Mouse (Mus musculus) layer of hippocampus, postnatal 36 days (tissue): Measurements from ENCODE around the gene Aldh1a1. TPM values are rescaled to one million over a fixed set of nuclear protein-coding genes. Genes with fewer than 3 reads are reported as not detected.
"Not testable (repeated sequence)": the region's sequence is repeated elsewhere in the genome, so short reads cannot be mapped to it uniquely, and the experiment has no call there.

Source experiments
- DNase-seq, 2 experiments: peaks; one replicate each; pipeline ENCODE4 v3.0.0; 2022
- total RNA-seq, 2 experiments: library from RNA; stranded (reverse); gene quantifications; 2 replicates each; pipeline ENCODE4 v1.2.3; 2021

Aldh1a1 gene
- total RNA-seq, 2 experiments from 2014 or later, result 58.5 to 63.2 TPM

DNA sequence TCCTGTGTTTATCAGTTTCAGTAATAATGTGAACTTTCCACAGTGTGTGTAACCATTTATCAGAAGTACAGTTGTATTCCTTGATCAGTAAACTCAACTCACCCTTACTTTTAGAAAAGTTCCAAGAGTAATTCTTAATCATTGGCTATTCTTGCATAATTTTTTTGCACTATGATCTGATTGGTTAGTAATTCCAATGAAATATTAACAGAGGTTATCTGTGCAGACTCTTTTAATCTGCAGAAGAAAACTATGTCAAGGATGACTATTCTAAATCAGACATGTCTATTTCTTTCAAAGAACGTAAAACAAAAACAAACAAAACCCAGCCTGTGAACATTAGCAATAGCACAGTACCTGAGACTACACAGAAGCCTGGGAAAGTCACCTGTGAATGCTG lies 62.9 kb downstream of the Aldh1a1 start:
- DNase-seq, result no peak

DNA sequence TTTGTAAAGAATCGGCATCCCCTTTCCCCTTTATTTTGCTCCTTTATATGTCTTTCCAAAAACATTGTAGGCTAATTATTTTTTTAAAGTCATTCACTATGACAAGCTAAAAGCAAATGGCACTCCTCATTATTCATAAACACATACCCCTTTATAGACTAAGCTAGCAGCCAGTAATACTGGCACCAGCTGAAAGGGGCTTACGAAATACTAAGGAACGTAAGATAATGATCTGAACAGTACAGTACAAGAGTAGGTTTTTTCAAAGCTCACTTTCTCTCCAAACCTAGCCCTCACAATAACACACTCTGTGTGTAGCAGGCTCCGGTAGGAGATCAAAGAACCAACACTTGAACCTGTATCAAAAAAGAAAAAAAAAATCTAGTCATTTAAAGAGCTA lies 64.7 kb downstream of the Aldh1a1 start:
- DNase-seq, result no peak

DNA sequence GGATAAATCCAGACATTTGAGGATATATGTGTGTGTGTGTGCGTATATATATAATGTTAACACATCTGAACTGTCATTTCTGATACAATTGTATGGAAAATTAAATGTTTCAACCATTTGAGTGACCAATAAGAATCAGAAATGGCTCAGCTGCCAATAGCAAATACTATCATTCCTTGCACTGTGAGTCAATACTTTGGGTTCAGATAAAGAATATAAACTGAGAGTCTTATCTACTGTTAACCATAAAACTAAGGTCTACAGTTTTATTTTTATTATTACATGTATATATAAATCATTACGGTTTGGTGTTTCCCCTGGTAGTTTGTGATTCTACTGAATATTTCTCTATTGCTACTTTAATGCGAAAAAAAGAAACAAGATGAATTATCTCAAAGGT lies 65.6 kb downstream of the Aldh1a1 start:
- no peak for DNase-seq

DNA sequence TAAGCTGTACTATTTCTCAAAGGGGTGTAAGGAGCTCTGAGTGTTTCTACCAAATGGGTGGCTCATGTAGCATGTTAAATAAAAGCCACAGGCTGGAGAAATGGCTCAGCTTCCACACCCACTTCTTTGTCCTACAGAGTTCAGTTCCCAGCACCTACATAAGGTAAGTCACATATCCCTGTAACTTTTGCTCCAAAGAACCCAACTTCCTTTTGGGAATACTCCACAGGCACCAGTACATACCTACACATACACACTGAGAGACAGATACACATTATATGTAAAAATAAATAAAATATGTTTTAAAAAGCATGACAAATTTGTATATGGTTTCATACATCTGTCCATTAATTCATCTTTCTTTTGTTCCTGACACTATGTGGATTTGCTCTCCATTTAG lies 66.0 kb downstream of the Aldh1a1 start:
- DNase-seq, result no peak

DNA sequence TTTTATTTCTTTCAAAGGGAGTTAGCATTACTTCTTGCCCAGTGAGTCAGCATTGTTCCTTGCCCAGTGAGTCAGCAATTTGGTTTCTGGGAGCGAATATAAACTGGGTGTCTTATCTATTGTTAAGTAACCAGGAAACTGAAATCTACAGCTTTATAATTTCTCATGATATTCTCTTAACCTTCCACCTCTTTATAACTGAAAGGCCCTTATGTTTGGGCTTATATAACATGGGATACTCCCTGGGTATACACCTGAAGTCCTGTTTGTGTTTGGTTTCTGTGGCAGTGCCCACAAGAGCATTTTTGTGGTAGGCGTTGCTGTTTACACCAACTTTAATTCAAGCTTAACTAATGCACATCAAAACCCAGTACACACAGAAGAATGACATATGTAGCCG lies 66.4 kb downstream of the Aldh1a1 start:
- DNase-seq, result no peak

DNA sequence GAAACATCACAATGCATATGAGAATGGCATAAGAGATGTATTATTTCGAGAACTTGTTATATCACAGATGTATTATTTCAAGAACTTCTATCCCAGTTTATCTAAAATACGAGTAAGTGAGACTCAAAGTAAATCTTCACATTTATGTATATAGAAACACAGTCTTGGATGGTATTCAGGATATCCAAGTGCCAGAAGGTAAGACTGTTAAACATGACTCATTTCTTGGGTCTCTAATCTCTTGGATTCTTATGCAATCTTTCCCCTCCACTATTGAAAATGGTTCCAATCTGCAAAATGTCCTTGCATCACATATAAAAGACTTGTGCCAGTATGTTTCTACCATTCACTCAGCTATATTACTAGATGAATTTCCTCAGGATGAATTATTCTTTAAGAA lies 67.4 kb downstream of the Aldh1a1 start:
- DNase-seq, result no peak

DNA sequence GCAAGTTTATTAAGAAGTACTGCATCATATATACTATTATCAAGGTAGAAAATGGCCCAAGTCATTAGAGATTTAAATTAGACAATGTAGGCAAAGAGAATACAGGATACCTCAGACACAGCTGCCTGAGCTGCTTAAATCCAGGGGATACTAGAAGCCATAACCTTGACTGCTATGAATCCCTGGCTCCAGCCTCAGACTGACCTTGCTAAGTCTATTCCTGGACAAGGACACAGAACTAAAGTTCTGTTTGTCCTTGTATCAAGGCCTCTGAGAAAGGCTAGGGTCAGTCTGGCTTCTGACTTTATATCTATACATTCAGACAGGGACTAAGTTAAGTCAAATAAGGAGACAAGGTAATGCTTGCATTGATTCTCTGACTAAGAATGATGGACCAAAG lies 69.9 kb downstream of the Aldh1a1 start:
- no peak for DNase-seq

DNA sequence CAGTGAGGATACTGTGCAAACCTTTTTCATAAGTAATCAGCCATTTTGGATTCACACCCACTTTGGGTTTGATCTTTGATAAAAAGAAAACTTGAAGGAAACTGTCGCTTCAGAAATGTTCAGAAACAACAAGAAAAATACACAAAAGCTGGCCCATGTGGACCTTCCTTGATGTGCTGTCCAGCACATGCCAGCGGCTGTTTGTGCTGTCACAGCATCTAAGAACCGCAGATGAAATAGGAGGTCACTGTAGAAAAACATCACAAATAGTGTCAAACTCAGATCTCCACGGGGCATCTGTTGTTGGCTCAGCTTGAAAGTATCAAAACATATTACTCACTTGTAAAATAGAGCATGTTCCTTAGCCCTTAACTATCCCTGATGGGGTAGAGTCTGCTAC lies 73.8 kb downstream of the Aldh1a1 start:
- DNase-seq, result no peak

DNA sequence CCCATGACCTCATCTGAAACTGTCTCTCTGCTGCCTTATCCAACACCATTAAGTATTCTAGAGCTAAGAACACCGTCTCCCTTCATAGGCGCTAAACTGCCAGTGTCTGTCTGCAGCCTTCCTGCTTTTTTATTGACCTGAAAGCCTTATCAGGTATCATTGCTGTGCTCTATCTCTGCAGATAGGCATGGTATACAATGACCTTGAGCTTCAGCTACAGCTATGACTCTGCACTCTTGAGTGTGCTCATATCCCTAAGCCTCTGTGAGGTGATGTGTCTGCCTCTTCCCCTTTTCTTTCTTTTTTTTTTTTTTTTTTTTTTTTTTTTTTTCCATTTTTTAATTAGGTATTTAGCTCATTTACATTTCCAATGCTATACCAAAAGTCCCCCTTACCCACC lies 74.5 kb downstream of the Aldh1a1 start:
- no peak for DNase-seq

DNA sequence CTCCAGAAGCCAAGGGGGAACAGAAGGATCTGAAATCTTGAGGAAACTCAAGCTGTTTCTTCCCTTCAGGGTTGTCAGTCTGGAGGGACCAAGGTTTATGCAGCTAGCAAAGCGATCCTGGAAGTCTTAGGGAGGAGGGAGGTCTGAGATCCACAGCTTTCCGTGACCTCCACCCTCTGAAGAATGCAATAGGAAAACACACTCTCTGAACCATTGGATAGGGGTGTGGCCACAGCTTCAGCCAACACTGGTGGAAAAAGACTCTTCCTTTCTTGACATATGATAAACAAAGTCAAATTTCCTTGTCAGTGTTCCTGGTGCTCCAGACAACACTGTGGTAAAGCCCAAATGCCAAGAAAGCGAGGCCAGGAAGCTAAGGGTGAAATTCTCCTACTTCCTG lies 84.5 kb downstream of the Aldh1a1 start:
- no peak for DNase-seq

DNA sequence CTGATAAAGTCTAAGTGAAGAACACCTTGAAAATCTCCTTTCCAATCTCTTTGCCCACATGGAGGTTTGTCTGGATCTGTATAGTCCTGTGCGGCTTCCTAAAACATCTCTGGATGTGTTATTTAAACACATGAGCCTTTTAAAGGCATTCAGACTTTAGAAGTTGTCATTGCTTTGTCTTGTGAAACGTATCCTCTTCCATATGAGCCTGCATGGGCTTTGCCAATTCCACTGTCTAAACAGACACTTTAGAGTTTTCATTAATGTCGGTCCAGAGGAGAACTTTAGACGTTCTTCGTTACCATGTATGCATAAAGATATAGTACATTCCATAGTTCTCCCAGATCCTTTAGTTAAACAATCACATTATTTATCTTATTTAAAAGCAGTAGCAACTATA lies 84.9 kb downstream of the Aldh1a1 start:
- DNase-seq, result no peak

DNA sequence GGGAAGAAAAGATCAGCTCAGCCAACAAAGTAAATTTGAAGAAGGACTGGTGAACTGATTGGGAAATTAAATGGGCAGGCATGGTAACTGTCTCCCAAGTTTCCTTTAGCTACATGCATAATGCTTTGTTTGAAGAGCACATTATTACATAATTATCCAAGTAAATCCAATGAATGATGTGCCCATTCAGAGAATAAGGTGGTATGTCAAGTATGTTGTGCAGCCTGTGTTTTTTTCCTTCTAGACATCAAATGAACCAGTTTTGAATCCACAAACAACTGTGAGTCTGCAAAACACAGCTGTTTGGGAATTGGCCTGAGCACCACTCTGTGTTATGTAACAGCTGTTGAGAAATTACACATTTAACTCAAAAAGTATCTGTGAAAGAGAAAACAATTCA lies 107.4 kb downstream of the Aldh1a1 start:
- DNase-seq, result no peak

DNA sequence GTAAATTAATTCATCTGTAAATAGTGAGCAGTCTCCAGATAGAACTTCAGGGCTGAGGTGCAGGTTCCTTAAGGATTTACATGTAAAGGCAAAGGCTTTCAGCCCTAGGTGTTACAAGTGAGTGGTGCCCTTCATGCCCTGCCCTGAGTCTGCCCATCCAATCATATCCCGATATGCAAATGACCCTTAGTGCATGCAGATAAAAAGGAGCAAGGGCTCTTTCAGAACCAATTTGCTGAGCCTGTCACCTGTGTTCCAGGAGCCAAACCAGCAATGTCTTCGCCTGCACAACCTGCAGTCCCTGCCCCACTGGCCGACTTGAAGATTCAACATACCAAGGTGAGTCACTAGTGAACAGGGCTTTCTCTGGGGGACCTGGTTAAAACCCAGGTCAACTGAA lies 109.2 kb downstream of the Aldh1a1 start:
- no peak for DNase-seq

DNA sequence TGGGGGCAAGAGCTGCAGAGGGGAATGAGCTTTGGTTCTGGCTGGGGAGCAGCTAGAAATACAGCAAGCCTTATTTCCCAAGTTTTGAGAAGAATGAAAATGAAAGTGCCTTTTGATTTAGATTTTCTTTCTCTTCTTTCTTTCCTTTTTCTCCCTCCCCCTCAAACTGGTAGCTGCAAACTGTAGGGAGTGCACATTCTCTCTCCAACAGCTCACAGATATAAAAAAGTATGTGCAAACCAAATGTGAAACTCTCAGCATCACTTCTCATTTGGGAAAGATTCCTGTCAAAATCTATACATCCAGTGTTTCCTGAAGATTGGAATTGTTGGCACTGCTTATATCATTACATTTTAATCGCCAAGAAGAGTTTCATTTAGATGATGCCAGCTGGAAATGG lies 110.7 kb downstream of the Aldh1a1 start:
- DNase-seq, result no peak

DNA sequence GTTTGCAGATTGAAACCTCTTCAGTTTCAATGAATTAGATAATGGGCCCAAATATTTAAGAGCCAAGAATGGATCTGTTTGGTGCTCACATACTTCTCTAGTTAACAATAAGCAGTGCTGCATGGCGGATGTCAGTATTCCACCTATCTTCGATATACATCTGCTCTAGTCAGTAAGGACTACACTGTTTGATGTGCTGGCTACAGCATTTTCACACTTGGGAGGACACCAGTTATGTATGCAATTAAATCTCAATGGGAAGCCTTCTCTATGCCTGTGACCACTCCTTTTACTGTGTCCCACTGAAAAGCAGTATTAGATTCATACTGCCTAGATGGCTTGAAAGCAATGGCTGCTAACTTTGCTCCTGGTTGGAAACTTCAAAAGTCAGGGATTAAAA lies 111.4 kb downstream of the Aldh1a1 start:
- no peak for DNase-seq

DNA sequence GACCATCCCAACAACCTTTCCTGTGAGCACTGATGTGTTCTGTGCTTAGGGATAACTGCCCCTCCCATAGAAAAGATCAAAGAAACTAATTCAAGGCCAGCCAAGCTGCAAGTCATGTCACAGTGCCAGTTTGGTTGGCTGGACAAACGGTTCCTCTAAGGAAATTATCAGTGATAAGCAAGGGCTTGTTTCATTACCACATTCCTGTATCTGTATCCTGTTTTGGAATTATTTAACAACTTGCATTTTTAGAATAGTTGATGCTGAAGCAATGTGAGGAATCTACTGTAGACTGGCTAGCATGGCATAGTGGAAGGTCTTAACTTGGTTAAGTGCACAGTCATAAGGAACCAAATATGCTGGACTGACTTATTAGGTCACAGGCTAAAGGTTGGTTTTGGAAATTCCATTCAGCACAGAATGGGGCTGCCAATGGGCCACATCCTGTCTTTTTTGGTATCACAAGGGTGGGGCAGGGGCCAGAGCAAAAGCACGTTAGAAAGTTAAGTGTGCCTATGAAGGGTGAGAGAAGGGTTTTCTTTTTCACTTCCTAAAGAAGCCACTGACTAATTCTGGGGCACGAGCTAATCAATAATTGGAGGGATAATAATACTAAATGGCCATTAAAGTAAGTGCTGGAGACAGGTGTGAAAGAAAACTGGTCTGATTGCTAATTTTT lies 121.9 kb downstream of the Aldh1a1 start:
- no peak for DNase-seq

DNA sequence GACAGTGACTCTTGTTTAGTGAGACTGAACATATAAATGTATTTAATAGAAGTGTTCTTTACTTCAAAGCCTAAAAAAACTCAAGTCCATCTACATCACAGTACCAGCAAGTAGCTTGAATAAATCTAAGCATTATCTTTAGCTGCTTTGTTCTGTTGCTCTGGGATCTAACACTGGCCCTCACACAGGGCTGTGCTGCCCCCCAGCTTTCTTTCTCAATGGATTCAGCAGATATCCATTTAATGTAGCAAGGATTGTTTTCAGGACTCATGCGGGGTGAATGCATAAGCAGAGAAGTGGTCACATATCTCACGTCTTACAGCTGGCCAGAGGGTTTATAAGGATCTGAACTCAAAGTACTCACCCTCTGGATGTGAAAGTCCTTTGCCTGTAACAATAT lies 129.9 kb downstream of the Aldh1a1 start:
- no peak for DNase-seq

DNA sequence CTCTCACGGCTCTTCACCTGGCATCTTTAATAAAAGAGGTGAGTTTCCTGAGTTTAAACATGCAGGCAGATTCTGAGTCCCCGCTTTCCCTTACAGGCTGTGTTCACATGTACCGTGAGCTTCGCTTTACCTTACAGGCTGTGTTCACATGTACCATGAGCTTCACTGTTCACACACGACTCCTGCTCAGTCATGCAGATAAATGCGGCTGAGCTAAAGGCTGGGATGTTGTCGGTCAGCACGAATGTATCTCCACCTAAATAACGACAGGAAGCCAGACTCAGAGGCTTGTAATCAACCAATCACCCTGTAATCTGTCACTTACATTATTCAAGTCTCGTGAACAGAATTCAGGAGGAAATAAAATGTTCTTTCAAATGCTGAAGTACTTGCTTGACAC lies 130.9 kb downstream of the Aldh1a1 start:
- DNase-seq, result no peak

DNA sequence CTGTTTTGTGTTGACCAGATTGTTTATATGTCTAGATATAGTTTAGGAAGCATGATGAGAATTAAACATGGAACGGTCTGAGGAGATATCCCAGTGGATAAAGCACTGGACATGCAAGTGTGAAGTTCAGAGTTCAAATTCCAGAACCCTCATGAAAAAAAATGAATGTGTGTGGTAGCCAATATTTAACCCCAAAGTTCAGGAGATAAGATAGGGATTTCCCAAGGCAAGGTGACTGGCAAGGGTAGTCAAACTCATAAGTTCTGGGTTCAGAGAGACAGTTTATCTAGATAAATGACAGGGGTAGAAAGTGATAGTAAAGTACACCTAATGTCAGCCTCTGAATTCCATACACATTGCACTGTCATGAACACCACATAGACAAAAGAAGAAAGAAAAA lies 138.5 kb downstream of the Aldh1a1 start:
- DNase-seq, result no peak

DNA sequence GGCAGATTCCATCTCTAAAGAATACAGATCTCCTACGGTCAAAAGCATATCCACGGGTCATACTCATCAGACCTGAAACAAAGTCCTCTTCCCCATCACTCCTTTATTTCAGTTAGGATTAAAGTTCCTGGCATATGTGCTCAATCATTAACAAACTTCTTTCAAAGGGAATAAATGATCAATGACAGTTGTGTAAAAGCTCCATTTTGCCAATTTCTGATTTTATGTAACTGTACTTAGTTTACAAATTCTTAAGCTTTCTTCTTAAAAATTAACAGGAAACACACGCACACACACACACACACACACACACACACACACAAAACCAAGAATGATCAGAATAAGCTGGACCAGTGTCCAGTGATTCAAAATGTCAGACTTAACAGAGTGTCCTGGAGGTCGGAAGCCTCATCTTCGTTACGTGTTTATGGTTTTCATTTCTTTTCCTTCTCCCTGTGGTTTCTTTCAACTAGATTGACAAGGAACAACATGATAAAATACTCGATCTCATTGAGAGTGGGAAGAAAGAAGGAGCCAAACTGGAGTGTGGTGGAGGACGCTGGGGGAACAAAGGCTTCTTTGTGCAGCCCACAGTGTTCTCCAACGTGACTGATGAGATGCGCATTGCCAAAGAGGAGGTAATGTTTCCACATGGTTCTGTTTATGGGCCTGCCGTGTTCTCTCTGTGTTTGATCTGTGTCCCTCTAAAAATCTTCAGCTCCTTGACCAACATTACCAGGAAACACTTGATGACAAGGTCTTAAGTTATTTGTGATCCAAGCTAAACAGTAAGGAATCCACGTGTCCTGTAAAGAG lies 141.6 kb downstream of the Aldh1a1 start:
- DNase-seq, result peak; percentile 5 to 12

DNA sequence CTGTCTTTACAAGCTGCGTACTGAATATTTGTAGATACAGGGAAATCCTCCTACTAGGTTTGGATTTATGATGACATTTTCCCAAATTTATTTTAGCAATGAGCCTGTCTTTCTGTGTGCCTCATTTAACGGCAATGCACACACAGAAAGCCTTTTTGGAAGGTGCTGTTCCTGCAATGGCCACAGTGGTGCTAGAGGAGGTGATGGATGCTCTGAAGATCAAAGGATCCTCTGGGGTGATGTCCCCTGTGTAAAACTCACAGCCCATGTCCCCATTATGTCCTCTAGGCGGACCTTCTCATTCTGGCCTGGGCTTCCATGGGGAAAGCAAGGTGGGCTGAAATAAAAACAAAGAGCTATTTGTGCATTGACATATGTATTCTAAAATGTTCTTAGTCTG lies 151.8 kb downstream of the Aldh1a1 start:
- DNase-seq, result no peak

DNA sequence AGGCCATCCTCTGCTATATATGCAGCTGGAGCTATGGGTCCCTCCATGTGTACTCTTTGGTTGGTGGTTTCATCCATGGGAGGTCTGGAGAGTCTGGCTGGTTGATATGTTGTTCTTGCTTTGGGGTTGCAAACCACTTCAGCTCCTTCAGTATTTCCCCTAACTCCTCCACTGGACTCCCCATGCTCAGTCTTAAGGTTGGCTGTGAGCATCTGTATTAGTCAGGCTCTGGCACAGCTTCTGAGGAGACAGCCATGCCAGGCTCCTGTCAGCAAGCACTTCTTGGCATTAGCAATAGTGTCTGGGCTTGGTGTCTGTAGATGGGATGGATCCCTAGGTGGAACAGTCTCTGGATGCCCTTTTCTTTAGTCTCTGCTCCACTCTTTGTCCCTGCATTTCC lies 155.0 kb downstream of the Aldh1a1 start:
- not testable (repeated sequence) for DNase-seq

DNA sequence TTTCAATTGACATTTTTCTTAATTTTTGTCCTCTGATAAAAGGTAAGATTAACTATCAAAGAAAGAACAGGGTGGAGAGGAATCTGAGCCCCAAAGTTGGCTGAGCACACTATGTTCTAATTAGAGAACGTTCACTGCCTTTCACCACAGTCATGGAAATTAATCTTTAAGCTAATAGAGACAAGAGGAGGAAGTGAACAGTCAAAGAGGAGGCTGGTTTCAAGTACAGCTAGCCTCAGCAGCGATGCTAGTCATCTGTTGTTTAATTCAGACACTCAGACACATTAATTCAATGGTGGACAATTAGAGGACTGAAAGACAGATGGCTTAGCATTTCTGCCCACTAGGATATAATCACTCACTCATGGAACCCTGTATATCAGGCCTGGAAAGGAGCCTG lies 157.5 kb downstream of the Aldh1a1 start:
- DNase-seq, result no peak

DNA sequence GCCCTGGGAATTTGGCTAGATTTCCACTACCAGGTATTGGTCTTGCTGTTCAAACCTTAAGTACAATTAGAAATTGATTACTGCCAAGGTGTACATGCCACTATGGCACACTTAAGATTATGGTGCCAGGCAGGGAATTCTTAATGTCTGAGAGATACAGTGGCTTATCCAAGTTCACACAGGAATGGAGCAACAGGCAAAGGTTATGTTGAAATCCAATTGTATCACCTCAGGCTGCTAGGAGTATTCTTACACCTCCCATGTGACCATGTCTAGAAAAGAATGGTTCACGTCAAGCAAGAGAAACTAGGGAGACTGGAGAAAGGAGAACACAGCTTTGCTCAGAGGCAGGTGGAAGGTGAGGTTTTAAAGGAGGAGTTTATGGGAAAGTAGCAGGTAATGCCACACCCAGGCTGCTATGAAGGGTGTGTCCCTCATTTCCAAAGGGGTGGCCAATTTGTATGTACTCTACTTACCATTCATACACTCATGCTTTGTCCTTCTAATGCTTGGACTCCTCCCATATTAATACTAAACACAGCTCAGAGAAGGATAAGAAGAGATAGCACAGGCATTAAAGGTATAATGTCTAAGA lies 160.7 kb downstream of the Aldh1a1 start:
- DNase-seq, result no peak
